Mouse (Mus musculus): ENCODE data around the gene Klrb1c. TPM values are rescaled to one million over a fixed set of nuclear protein-coding genes. Genes with fewer than 3 reads are reported as not detected.
"Not testable (repeated sequence)": the region's sequence is repeated elsewhere in the genome, so short reads cannot be mapped to it uniquely, and the experiment has no call there.

Gene Klrb1c
- polyA plus RNA-seq, 1 experiment from 2014 or later, result 0.25 TPM

- peak overlapping the region; percentile 74 for H3K9ac ChIP-seq (ENCODE audit: low read length)
- under 1% methylated on average over 49 of the region's 49 CpGs for WGBS
- peak overlapping the region; percentile 67 for H3K4me3 ChIP-seq (ENCODE audit: low read length)
- H3K9me3 ChIP-seq (ENCODE audit: control insufficient read depth, low read length); H3K27me3 ChIP-seq (ENCODE audit: control insufficient read depth, insufficient read depth, low read depth, low read length); H3K4me1 ChIP-seq (replicated peaks; ENCODE audit: control insufficient read depth, insufficient read depth, low read length); H3K36me3 ChIP-seq (ENCODE audit: control insufficient read depth, insufficient read depth, low read length): not testable (repeated sequence)
- peak; percentile 72 for ATAC-seq (ENCODE audit: low read depth)
- peak overlapping the region; percentile 71 for H3K4me2 ChIP-seq (ENCODE audit: low read depth, low read length)
- H3K27ac ChIP-seq (ENCODE audit: low read length), result peak overlapping the region; percentile 93
Measured at GRCm38 (mm10) chr6:128799144-128799895, 10.3 kb upstream of the Klrb1c start.

DNA sequence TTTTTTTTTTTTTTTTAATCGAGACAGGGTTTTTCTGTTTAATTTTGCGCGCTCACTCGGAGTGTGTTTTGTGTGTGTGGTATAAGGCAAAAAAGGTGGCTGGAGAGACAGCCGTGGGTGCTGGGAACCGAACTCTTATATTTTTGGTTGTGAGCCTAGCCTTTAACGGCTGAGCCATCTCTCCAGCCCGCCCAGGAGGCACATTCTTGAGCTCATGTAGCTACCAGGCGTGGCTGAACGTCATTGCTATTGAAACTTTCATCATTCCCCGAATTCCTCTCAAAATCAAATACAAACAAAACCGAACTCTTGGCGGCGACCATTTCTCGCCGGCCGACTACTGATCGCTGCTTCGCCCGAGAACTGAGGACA is 9.7 kb upstream of the Klrb1c start:
- H3K4me1 ChIP-seq (replicated peaks; ENCODE audit: control insufficient read depth, insufficient read depth, low read length); H3K36me3 ChIP-seq (ENCODE audit: control insufficient read depth, insufficient read depth, low read length); H3K9me3 ChIP-seq (ENCODE audit: control insufficient read depth, low read length); H3K27me3 ChIP-seq (ENCODE audit: control insufficient read depth, insufficient read depth, low read depth, low read length): not testable (repeated sequence)
- Histone ChIP-seq H3K4me3 (ENCODE audit: low read length) (peak overlapping the region; percentile 67), H3K4me2 (ENCODE audit: low read depth, low read length) (peak overlapping the region; percentile 71), H3K9ac (ENCODE audit: low read length) (peak overlapping the region; percentile 74), H3K27ac (ENCODE audit: low read length) (peak overlapping the region; percentile 93)
- WGBS, result 0% methylated on average over 20 of the region's 20 CpGs
- peak; percentile 49 for ATAC-seq (ENCODE audit: low read depth)

- WGBS, result 13% methylated on average over 15 of the region's 15 CpGs
Measured at GRCm38 (mm10) chr6:128797936-128798771, 9.1 kb upstream of the Klrb1c start.

DNA sequence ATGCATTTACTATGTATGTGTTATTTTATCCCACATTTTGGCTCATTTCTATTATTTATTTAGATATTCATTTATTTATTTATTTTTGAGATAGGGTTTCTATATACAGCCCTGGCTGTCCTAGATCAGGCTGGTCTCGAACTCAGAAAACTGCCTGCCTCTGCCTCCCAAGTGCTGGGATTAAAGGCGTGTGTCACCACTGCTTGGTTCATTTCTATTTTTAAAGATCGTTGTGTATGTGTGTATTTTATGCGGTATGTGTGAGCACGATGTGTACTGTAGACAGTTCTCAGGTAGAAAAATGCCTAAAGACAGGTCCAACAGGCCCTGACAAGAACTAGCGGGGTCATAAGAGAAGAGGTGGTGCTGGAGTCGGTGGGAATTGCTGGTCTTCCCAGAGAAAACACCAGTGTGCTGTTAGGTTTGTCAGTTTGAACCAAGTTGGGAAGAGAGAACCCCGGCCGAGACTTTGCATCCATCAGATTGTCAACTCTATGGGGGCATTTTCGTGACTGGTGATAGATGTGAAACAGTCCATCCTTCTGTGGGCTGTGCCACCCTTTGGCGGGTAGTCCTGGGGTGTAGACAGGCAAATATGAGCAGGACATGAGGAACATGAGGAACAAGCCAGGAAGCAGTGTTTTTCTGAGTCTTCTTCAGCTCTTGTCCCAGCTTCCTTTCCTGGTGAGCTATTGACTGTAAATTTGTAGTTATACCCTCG is 8.3 kb upstream of the Klrb1c start:
- no peak overlapping the region for H3K9ac ChIP-seq (ENCODE audit: low read length)
- H3K36me3 ChIP-seq (ENCODE audit: control insufficient read depth, insufficient read depth, low read length), result no peaks in the 10 kb centered on the region
- no peaks in the 10 kb centered on the region for H3K9me3 ChIP-seq (ENCODE audit: control insufficient read depth, low read length)
- peaks cover 7% of the 10 kb centered on the region; the same call in 1 of the 2 replicates for H3K4me1 ChIP-seq (replicated peaks; ENCODE audit: control insufficient read depth, insufficient read depth, low read length)
- H3K27me3 ChIP-seq (ENCODE audit: control insufficient read depth, insufficient read depth, low read depth, low read length), result no peaks in the 10 kb centered on the region
- peak overlapping the region; percentile 41; the same call in 1 of the 2 replicates for H3K27ac ChIP-seq (ENCODE audit: low read length)
- WGBS, result 70% methylated on average over 12 of the region's 12 CpGs
- H3K4me2 ChIP-seq (ENCODE audit: low read depth, low read length), result no peak overlapping the region; the same call in 1 of the 2 replicates
- no peak for ATAC-seq (ENCODE audit: low read depth)
- no peak overlapping the region; the same call in 1 of the 2 replicates for H3K4me3 ChIP-seq (ENCODE audit: low read length)

More at GRCm38 (mm10) chr6:128797936-128798771, 9.1 kb upstream of the Klrb1c start:
- peak overlapping the region; percentile 38 for H3K9ac ChIP-seq (ENCODE audit: low read length)
- no peaks in the 10 kb centered on the region for H3K36me3 ChIP-seq (ENCODE audit: control insufficient read depth, insufficient read depth, low read length)
- H3K4me1 ChIP-seq (replicated peaks; ENCODE audit: control insufficient read depth, insufficient read depth, low read length), result peaks cover 7% of the 10 kb centered on the region; the same call in 1 of the 2 replicates
- H3K4me3 ChIP-seq (ENCODE audit: low read length), result peak overlapping the region; percentile 67
- ATAC-seq (ENCODE audit: low read depth), result no peak
- no peaks in the 10 kb centered on the region for H3K27me3 ChIP-seq (ENCODE audit: control insufficient read depth, insufficient read depth, low read depth, low read length)
- H3K4me2 ChIP-seq (ENCODE audit: low read depth, low read length), result peak overlapping the region; percentile 71
- no peaks in the 10 kb centered on the region for H3K9me3 ChIP-seq (ENCODE audit: control insufficient read depth, low read length)
- peak overlapping the region; percentile 41; the same call in 1 of the 2 replicates for H3K27ac ChIP-seq (ENCODE audit: low read length)

DNA sequence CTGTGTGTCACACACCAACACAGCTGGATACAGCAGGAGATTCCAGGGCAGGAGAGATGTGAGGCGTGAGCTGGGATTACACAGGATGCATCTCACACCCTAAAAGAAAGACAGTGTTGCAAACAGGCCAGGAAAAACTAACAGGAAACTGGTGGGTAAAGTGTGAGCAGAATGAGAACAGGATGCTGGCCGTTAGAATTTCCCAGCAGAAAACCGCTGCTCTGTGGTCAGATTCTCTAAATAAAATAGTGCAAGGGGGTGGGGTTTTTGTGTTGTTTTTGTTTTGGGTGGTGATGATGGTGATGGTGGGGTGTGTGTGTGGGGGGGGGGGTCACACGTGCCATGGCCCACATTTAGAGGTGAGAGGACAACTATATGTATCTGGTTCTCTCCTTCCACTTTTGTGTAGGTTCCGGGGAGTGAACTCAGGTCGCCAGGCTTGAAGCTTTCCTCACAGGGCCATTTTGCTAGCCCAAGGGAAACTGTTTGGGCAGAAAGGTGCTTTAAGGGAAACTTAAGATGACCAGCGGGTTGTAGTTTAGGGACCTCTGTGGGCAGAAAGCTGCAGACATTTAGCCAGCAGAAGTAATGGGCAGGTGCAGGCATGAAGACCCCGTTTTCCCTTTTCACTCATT is 7.4 kb upstream of the Klrb1c start:
- H3K9me3 ChIP-seq (ENCODE audit: control insufficient read depth, low read length), result no peaks in the 10 kb centered on the region
- no peak for ATAC-seq (ENCODE audit: low read depth)
- no peak overlapping the region for H3K4me3 ChIP-seq (ENCODE audit: low read length)
- H3K4me2 ChIP-seq (ENCODE audit: low read depth, low read length), result no peak overlapping the region
- no peaks in the 10 kb centered on the region for H3K27me3 ChIP-seq (ENCODE audit: control insufficient read depth, insufficient read depth, low read depth, low read length)
- no peak overlapping the region for H3K9ac ChIP-seq (ENCODE audit: low read length)
- no peaks in the 10 kb centered on the region for H3K36me3 ChIP-seq (ENCODE audit: control insufficient read depth, insufficient read depth, low read length)
- 58% methylated on average over 8 of the region's 8 CpGs for WGBS
- no peak overlapping the region for H3K27ac ChIP-seq (ENCODE audit: low read length)
- H3K4me1 ChIP-seq (replicated peaks; ENCODE audit: control insufficient read depth, insufficient read depth, low read length), result peaks cover 7% of the 10 kb centered on the region; the same call in 1 of the 2 replicates

- Histone ChIP-seq H3K27me3 (ENCODE audit: control insufficient read depth, insufficient read depth, low read depth, low read length) (no peaks in the 10 kb centered on the region), H3K4me3 (ENCODE audit: low read length) (no peak overlapping the region), H3K36me3 (ENCODE audit: control insufficient read depth, insufficient read depth, low read length) (no peaks in the 10 kb centered on the region), H3K9me3 (ENCODE audit: control insufficient read depth, low read length) (no peaks in the 10 kb centered on the region), H3K4me2 (ENCODE audit: low read depth, low read length) (no peak overlapping the region), H3K9ac (ENCODE audit: low read length) (no peak overlapping the region), H3K27ac (ENCODE audit: low read length) (no peak overlapping the region), H3K4me1 (replicated peaks; ENCODE audit: control insufficient read depth, insufficient read depth, low read length) (peaks cover 7% of the 10 kb centered on the region; the same call in 1 of the 2 replicates)
- ATAC-seq (ENCODE audit: low read depth), result no peak
- WGBS, result 13% methylated on average over 6 of the region's 6 CpGs
Measured at GRCm38 (mm10) chr6:128793734-128794133, 4.7 kb upstream of the Klrb1c start.

- not testable (repeated sequence) for H3K4me1 ChIP-seq (replicated peaks; ENCODE audit: control insufficient read depth, insufficient read depth, low read length); ATAC-seq (ENCODE audit: low read depth); H3K36me3 ChIP-seq (ENCODE audit: control insufficient read depth, insufficient read depth, low read length); H3K27me3 ChIP-seq (ENCODE audit: control insufficient read depth, insufficient read depth, low read depth, low read length); H3K4me3 ChIP-seq (ENCODE audit: low read length); H3K4me2 ChIP-seq (ENCODE audit: low read depth, low read length); H3K27ac ChIP-seq (ENCODE audit: low read length); H3K9ac ChIP-seq (ENCODE audit: low read length); H3K9me3 ChIP-seq (ENCODE audit: control insufficient read depth, low read length)
- 64% methylated on average over 4 of the region's 4 CpGs for WGBS
Measured at GRCm38 (mm10) chr6:128790491-128790994, 1.5 kb upstream of the Klrb1c start.

GRCm38 (mm10) chr6:128788517-128788916 is 498 bp downstream of the Klrb1c start:
- ATAC-seq (ENCODE audit: low read depth), result no peak
- no peak overlapping the region for H3K27ac ChIP-seq (ENCODE audit: low read length)
- no peak overlapping the region for H3K9ac ChIP-seq (ENCODE audit: low read length)
- no peaks in the 10 kb centered on the region for H3K36me3 ChIP-seq (ENCODE audit: control insufficient read depth, insufficient read depth, low read length)
- H3K4me2 ChIP-seq (ENCODE audit: low read depth, low read length), result no peak overlapping the region
- no peaks in the 10 kb centered on the region for H3K9me3 ChIP-seq (ENCODE audit: control insufficient read depth, low read length)
- no peaks in the 10 kb centered on the region for H3K27me3 ChIP-seq (ENCODE audit: control insufficient read depth, insufficient read depth, low read depth, low read length)
- no peaks in the 10 kb centered on the region for H3K4me1 ChIP-seq (replicated peaks; ENCODE audit: control insufficient read depth, insufficient read depth, low read length)
- no peak overlapping the region for H3K4me3 ChIP-seq (ENCODE audit: low read length)
- WGBS, result 86% methylated on average over 1 of the region's 1 CpGs

Data from lung, embryonic 16.5 days (tissue).